Mouse (Mus musculus): Measurements from ENCODE around the gene Gm11096.

Gene Gm11096

GRCm38 (mm10) chr17:81480351-81481161, 39.0 kb downstream of the Gm11096 start:
- no peak for DNase-seq (ENCODE audit: low spot score in 2 of 2)

GRCm38 (mm10) chr17:81481843-81482490, 40.4 kb downstream of the Gm11096 start:
- no peak for DNase-seq (ENCODE audit: low spot score in 2 of 2)

GRCm38 (mm10) chr17:81486388-81486787, 44.8 kb downstream of the Gm11096 start:
- DNase-seq (ENCODE audit: low spot score in 2 of 2) = no peak
